Mouse (Mus musculus): ENCODE measurements around the gene Cdk15. TPM values are rescaled to one million over a fixed set of nuclear protein-coding genes. Genes with fewer than 3 reads are reported as not detected.

The Cdk15 gene
- polyA plus RNA-seq, 1 experiment from 2014 or later = 0.44 TPM

GRCm38 (mm10) chr1:59287733-59288132 lies 31.0 kb downstream of the Cdk15 start:
- Histone ChIP-seq H3K27me3 (no peaks in the 10 kb centered on the region), H3K27ac (no peak overlapping the region), H3K9me3 (no peaks in the 10 kb centered on the region), H3K4me1 (no peaks in the 10 kb centered on the region; the same call in 1 of the 2 replicates), H3K4me2 (no peak overlapping the region), H3K4me3 (no peak overlapping the region), H3K36me3 (no peaks in the 10 kb centered on the region), H3K9ac (no peak overlapping the region)
- 40% methylated on average over 8 of the region's 8 CpGs for WGBS
- ATAC-seq (ENCODE audit: insufficient number of reproducible peaks, low FRiP score, low TSS enrichment, low read depth) = no peak

- H3K9me3 ChIP-seq = no peaks in the 10 kb centered on the region
- H3K9ac ChIP-seq = no peak overlapping the region
- H3K4me2 ChIP-seq = no peak overlapping the region
- H3K36me3 ChIP-seq = no peaks in the 10 kb centered on the region
- WGBS = 22% methylated on average over 2 of the region's 2 CpGs
- ATAC-seq (ENCODE audit: insufficient number of reproducible peaks, low FRiP score, low TSS enrichment, low read depth) = no peak
- H3K27ac ChIP-seq = no peak overlapping the region
- H3K4me1 ChIP-seq = no peaks in the 10 kb centered on the region; the same call in 1 of the 2 replicates
- H3K27me3 ChIP-seq = no peaks in the 10 kb centered on the region
- no peak overlapping the region for H3K4me3 ChIP-seq
Observed at GRCm38 (mm10) chr1:59291652-59292051, 34.9 kb downstream of the Cdk15 start.

GRCm38 (mm10) chr1:59295769-59296168 lies 39.1 kb downstream of the Cdk15 start:
- H3K4me2 ChIP-seq = no peak overlapping the region
- no peak overlapping the region for H3K9ac ChIP-seq
- no peak overlapping the region for H3K4me3 ChIP-seq
- H3K4me1 ChIP-seq = peaks cover 6% of the 10 kb centered on the region; the same call in 1 of the 2 replicates
- 74% methylated on average over 1 of the region's 1 CpGs for WGBS
- ATAC-seq (ENCODE audit: insufficient number of reproducible peaks, low FRiP score, low TSS enrichment, low read depth) = no peak
- no peak overlapping the region for H3K27ac ChIP-seq
- no peaks in the 10 kb centered on the region for H3K36me3 ChIP-seq
- no peaks in the 10 kb centered on the region for H3K27me3 ChIP-seq
- no peaks in the 10 kb centered on the region for H3K9me3 ChIP-seq

- Histone ChIP-seq H3K36me3 (no peaks in the 10 kb centered on the region), H3K9ac (no peak overlapping the region), H3K4me3 (no peak overlapping the region), H3K27ac (no peak overlapping the region), H3K4me2 (no peak overlapping the region), H3K27me3 (no peaks in the 10 kb centered on the region), H3K4me1 (peaks cover 6% of the 10 kb centered on the region; the same call in 1 of the 2 replicates), H3K9me3 (no peaks in the 10 kb centered on the region)
- WGBS = 85% methylated on average over 3 of the region's 3 CpGs
- no peak for ATAC-seq (ENCODE audit: insufficient number of reproducible peaks, low FRiP score, low TSS enrichment, low read depth)
Observed at GRCm38 (mm10) chr1:59297167-59297566, 40.5 kb downstream of the Cdk15 start.

- H3K4me2 ChIP-seq = no peak overlapping the region
- no peak for ATAC-seq (ENCODE audit: insufficient number of reproducible peaks, low FRiP score, low TSS enrichment, low read depth)
- no peaks in the 10 kb centered on the region for H3K27me3 ChIP-seq
- no peaks in the 10 kb centered on the region for H3K36me3 ChIP-seq
- H3K27ac ChIP-seq = no peak overlapping the region
- H3K9me3 ChIP-seq = no peaks in the 10 kb centered on the region
- H3K4me3 ChIP-seq = no peak overlapping the region
- peaks cover 6% of the 10 kb centered on the region; the same call in 1 of the 2 replicates for H3K4me1 ChIP-seq
- no peak overlapping the region for H3K9ac ChIP-seq
- WGBS = 28% methylated on average over 9 of the region's 9 CpGs
Observed at GRCm38 (mm10) chr1:59298491-59299090, 41.9 kb downstream of the Cdk15 start.

GRCm38 (mm10) chr1:59307310-59307709 lies 50.6 kb downstream of the Cdk15 start:
- no peak overlapping the region for H3K4me2 ChIP-seq
- no peak overlapping the region for H3K4me3 ChIP-seq
- H3K4me1 ChIP-seq = no peaks in the 10 kb centered on the region
- ATAC-seq (ENCODE audit: insufficient number of reproducible peaks, low FRiP score, low TSS enrichment, low read depth) = no peak
- no peak overlapping the region for H3K27ac ChIP-seq
- no peaks in the 10 kb centered on the region for H3K27me3 ChIP-seq
- no peak overlapping the region for H3K9ac ChIP-seq
- no peaks in the 10 kb centered on the region for H3K9me3 ChIP-seq
- no peaks in the 10 kb centered on the region for H3K36me3 ChIP-seq
- 84% methylated on average over 5 of the region's 5 CpGs for WGBS

- Histone ChIP-seq H3K36me3 (no peaks in the 10 kb centered on the region), H3K27ac (no peak overlapping the region), H3K4me2 (no peak overlapping the region), H3K9me3 (no peaks in the 10 kb centered on the region), H3K4me1 (peaks cover 4% of the 10 kb centered on the region), H3K4me3 (no peak overlapping the region), H3K27me3 (no peaks in the 10 kb centered on the region), H3K9ac (no peak overlapping the region)
- 53% methylated on average over 5 of the region's 5 CpGs for WGBS
- ATAC-seq (ENCODE audit: insufficient number of reproducible peaks, low FRiP score, low TSS enrichment, low read depth) = no peak
Observed at GRCm38 (mm10) chr1:59311292-59311885, 54.7 kb downstream of the Cdk15 start.

- H3K4me2 ChIP-seq = no peak overlapping the region
- WGBS = 75% methylated on average over 10 of the region's 10 CpGs
- no peaks in the 10 kb centered on the region for H3K36me3 ChIP-seq
- no peak overlapping the region for H3K9ac ChIP-seq
- H3K27ac ChIP-seq = no peak overlapping the region
- no peak for ATAC-seq (ENCODE audit: insufficient number of reproducible peaks, low FRiP score, low TSS enrichment, low read depth)
- H3K27me3 ChIP-seq = no peaks in the 10 kb centered on the region
- no peaks in the 10 kb centered on the region for H3K9me3 ChIP-seq
- no peak overlapping the region for H3K4me3 ChIP-seq
- peaks cover 6% of the 10 kb centered on the region for H3K4me1 ChIP-seq
Observed at GRCm38 (mm10) chr1:59312187-59313153, 55.8 kb downstream of the Cdk15 start.

- Histone ChIP-seq H3K9ac (no peak overlapping the region), H3K27me3 (no peaks in the 10 kb centered on the region), H3K4me3 (no peak overlapping the region), H3K27ac (no peak overlapping the region), H3K36me3 (no peaks in the 10 kb centered on the region), H3K4me2 (no peak overlapping the region), H3K9me3 (no peaks in the 10 kb centered on the region), H3K4me1 (peaks cover 6% of the 10 kb centered on the region)
- ATAC-seq (ENCODE audit: insufficient number of reproducible peaks, low FRiP score, low TSS enrichment, low read depth) = no peak
- 65% methylated on average over 8 of the region's 8 CpGs for WGBS
Observed at GRCm38 (mm10) chr1:59313154-59313940, 56.6 kb downstream of the Cdk15 start.

GRCm38 (mm10) chr1:59315057-59315807 lies 58.5 kb downstream of the Cdk15 start:
- ATAC-seq (ENCODE audit: insufficient number of reproducible peaks, low FRiP score, low TSS enrichment, low read depth) = no peak
- H3K9me3 ChIP-seq = no peaks in the 10 kb centered on the region
- H3K27ac ChIP-seq = no peak overlapping the region
- no peak overlapping the region for H3K4me2 ChIP-seq
- WGBS = 33% methylated on average over 5 of the region's 5 CpGs
- H3K4me1 ChIP-seq = peaks cover 6% of the 10 kb centered on the region
- H3K4me3 ChIP-seq = no peak overlapping the region
- no peaks in the 10 kb centered on the region for H3K27me3 ChIP-seq
- no peak overlapping the region for H3K9ac ChIP-seq
- no peaks in the 10 kb centered on the region for H3K36me3 ChIP-seq

- ATAC-seq (ENCODE audit: insufficient number of reproducible peaks, low FRiP score, low TSS enrichment, low read depth) = no peak
- H3K9me3 ChIP-seq = no peaks in the 10 kb centered on the region
- 22% methylated on average over 9 of the region's 9 CpGs for WGBS
- no peak overlapping the region for H3K9ac ChIP-seq
- no peak overlapping the region for H3K4me3 ChIP-seq
- no peaks in the 10 kb centered on the region for H3K27me3 ChIP-seq
- H3K4me2 ChIP-seq = peak overlapping the region; percentile 35; the same call in 1 of the 2 replicates
- H3K36me3 ChIP-seq = no peaks in the 10 kb centered on the region
- peaks cover 6% of the 10 kb centered on the region for H3K4me1 ChIP-seq
- no peak overlapping the region for H3K27ac ChIP-seq
Observed at GRCm38 (mm10) chr1:59316031-59316385, 59.3 kb downstream of the Cdk15 start.

Data from limb, embryonic 15.5 days (tissue).